Mouse (Mus musculus) lung, embryonic 16.5 days (tissue): ENCODE measurements around the gene Cd276. TPM values are rescaled to one million over a fixed set of nuclear protein-coding genes. Genes with fewer than 3 reads are reported as not detected.

Source experiments
- ATAC-seq: fragments of 200-750 bp; cut with Nextera tagmentation; 2 replicates; pipeline ENCODE4 v1.8.0; 2017; ENCODE audit warnings: low read depth, mild to moderate bottlenecking, moderate library complexity
- H3K27ac ChIP-seq: fragments of 300-500 bp; sonication (generic); 2 replicates; pipeline ENCODE4 v1.5.1; 2014; ENCODE audit warnings: mild to moderate bottlenecking, control low read depth, low read length
- H3K27me3 ChIP-seq: fragments of 300-500 bp; sonication (generic); 2 replicates; pipeline ENCODE4 v1.6.1; 2014; ENCODE audit warnings: low read depth, low read length, mixed read lengths; ENCODE audit not compliant: control insufficient read depth, insufficient read depth
- H3K36me3 ChIP-seq: fragments of 300-500 bp; sonication (generic); 2 replicates; pipeline ENCODE4 v1.6.1; 2014; ENCODE audit warnings: low read length; ENCODE audit not compliant: control insufficient read depth, insufficient read depth
- H3K4me1 ChIP-seq: fragments of 300-500 bp; sonication (generic); replicated peaks from 2 replicates; pipeline ENCODE4 v1.6.1; 2014; ENCODE audit warnings: low read length, mixed read lengths; ENCODE audit not compliant: control insufficient read depth, insufficient read depth
- H3K4me2 ChIP-seq: fragments of 300-500 bp; sonication (generic); 2 replicates; pipeline ENCODE4 v1.6.1; 2014; ENCODE audit warnings: low read depth, low read length, control low read depth
- H3K4me3 ChIP-seq: fragments of 300-500 bp; sonication (generic); 2 replicates; pipeline ENCODE4 v1.5.1; 2014; ENCODE audit warnings: mild to moderate bottlenecking, low read length, control low read depth
- H3K9ac ChIP-seq: fragments of 300-500 bp; sonication (generic); 2 replicates; pipeline ENCODE4 v1.6.1; 2014; ENCODE audit warnings: low read length, control low read depth
- H3K9me3 ChIP-seq: fragments of 300-500 bp; sonication (generic); 2 replicates; pipeline ENCODE4 v1.6.1; 2016; ENCODE audit warnings: low read length; ENCODE audit not compliant: control insufficient read depth
- WGBS: fragments of 180-500 bp; shearing (Covaris S2); extraction: QIAGEN DNeasy Blood & Tissue Kit; methylation state at CpG from one replicate; pipeline ENCODE4 v1.1.7; 2014; 5-methylcytosine and 5-hydroxymethylcytosine counted together
- polyA plus RNA-seq: library from polyadenylated mRNA; unstranded; fragments of >200 nt; fragmentation: Nextera tagmentation; extraction: Ambion mirVana; gene quantifications from 2 replicates; pipeline ENCODE4 v1.2.1, GENCODE M21; 2015

Cd276 gene
- polyA plus RNA-seq, 1 experiment from 2014 or later = 41.2 TPM

DNA sequence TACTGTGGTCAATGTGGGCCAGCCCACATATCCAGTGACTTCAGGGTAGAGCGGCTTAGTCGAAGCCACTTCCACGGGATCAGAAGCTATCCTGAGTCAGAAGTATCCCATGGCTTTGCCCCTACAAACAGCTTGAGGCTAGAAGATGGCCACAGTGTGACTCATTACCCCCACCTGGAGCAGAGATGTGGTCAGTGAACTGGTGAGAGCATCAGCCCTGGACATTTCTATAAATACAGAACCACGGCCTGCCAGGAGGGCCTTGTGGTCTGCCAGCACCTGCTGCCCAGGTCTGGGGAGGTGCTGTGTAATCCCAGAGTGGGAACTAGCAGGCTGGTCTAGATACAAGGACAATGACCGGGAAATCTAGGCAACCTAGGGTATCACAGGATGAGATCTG lies 54.3 kb downstream of the Cd276 start:
- Histone ChIP-seq H3K4me3 (no peak overlapping the region), H3K9ac (no peak overlapping the region), H3K9me3 (no peaks in the 10 kb centered on the region), H3K4me2 (no peak overlapping the region), H3K36me3 (no peaks in the 10 kb centered on the region), H3K27ac (no peak overlapping the region), H3K27me3 (no peaks in the 10 kb centered on the region), H3K4me1 (no peaks in the 10 kb centered on the region)
- no peak for ATAC-seq
- 80% methylated on average over 5 of the region's 5 CpGs for WGBS

DNA sequence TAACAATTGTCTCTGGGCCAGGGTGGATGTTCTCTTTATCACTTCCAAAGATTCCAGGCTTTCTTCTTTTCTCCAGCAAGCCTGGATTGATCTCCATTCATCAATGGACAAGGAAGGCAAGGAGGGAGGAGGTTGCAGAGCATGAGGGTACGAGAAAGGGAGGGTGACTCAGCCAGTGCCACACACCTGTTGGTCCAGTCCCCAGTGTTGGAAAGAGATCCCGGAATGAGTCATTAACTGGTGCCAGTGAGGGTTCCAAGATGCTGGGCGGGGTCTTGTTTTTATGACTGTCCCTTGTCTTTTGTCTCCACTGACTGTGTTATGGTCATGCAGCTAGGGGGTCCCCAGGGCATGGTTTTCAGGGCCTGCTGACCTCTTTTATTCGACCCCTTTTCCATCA lies 57.3 kb downstream of the Cd276 start:
- no peaks in the 10 kb centered on the region for H3K9me3 ChIP-seq
- 66% methylated on average over 4 of the region's 4 CpGs for WGBS
- no peak overlapping the region for H3K27ac ChIP-seq
- H3K4me2 ChIP-seq = no peak overlapping the region
- no peak overlapping the region for H3K9ac ChIP-seq
- H3K4me1 ChIP-seq = no peaks in the 10 kb centered on the region
- H3K36me3 ChIP-seq = no peaks in the 10 kb centered on the region
- H3K27me3 ChIP-seq = no peaks in the 10 kb centered on the region
- no peak overlapping the region for H3K4me3 ChIP-seq
- no peak for ATAC-seq

DNA sequence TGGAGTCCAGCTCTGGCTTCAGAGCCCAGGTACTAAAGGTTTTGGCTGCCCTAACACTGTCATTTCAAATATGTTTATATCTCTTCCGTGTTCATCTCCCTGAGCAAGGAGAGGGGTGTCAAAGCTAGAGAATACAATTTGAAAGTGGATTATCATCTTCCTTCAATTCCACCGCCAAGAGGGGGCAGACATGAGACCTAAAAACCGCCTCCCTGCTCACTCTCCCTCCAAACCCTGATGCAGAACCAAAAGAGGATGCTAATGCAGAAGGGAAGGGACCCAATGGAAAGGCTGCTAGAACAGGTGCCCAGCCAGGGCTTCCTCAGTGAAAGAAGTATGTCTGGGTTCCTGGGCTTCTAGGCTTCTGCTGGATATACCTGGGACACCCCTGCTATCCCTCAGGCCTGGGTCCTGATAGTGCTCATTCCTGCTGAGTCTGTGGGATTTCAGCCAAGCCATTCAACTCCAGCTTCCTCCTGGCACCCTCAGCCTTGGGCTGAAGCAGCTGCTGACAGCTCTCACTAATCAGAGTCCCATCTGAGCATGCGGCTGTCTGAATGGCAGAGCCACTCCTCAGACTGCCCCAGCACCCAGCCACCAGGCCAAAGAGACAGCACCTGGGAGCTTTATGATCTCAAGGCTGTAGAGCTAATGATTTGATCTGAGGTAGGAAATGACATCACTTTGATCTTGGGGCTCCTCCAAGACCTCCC lies 58.6 kb downstream of the Cd276 start:
- 32% methylated on average over 4 of the region's 4 CpGs for WGBS
- no peaks in the 10 kb centered on the region for H3K9me3 ChIP-seq
- H3K4me1 ChIP-seq = no peaks in the 10 kb centered on the region
- no peak overlapping the region for H3K4me2 ChIP-seq
- no peak overlapping the region for H3K4me3 ChIP-seq
- ATAC-seq = no peak
- H3K27ac ChIP-seq = no peak overlapping the region
- H3K36me3 ChIP-seq = no peaks in the 10 kb centered on the region
- no peaks in the 10 kb centered on the region for H3K27me3 ChIP-seq
- H3K9ac ChIP-seq = no peak overlapping the region

DNA sequence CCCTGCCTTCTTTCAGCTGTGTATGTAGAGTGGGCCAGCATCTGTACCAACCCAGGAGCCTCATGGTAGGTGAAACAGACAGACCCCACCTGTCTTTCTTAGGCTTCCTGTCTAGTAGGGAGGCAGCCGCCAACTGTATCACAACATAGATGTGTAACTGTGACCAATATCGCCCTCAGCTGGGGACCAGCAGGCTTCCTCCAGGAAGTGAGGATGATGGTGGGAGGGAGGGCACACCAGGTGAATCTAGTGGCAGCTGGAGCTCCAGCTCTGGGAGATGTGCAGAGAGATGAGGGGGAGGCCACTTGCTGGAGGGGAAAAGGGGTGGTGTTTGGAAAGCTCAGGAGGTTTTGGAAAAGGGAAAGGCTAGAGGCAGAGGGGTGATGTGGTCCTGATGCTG lies 60.2 kb downstream of the Cd276 start:
- Histone ChIP-seq H3K4me3 (no peak overlapping the region), H3K9me3 (no peaks in the 10 kb centered on the region), H3K4me1 (peaks cover under 1% of the 10 kb centered on the region), H3K9ac (no peak overlapping the region), H3K36me3 (no peaks in the 10 kb centered on the region), H3K4me2 (no peak overlapping the region), H3K27me3 (peaks cover 3% of the 10 kb centered on the region; the same call in 1 of the 2 replicates), H3K27ac (no peak overlapping the region)
- 56% methylated on average over 2 of the region's 2 CpGs for WGBS
- no peak for ATAC-seq

GRCm38 (mm10) chr9:58490391-58490790 lies 64.8 kb downstream of the Cd276 start:
- ATAC-seq = peak; percentile 31; the same call in 1 of the 2 replicates
- H3K9me3 ChIP-seq = no peaks in the 10 kb centered on the region
- H3K4me2 ChIP-seq = no peak overlapping the region
- 53% methylated on average over 2 of the region's 2 CpGs for WGBS
- no peak overlapping the region for H3K27ac ChIP-seq
- H3K4me3 ChIP-seq = no peak overlapping the region
- H3K4me1 ChIP-seq = peaks cover 16% of the 10 kb centered on the region
- H3K36me3 ChIP-seq = no peaks in the 10 kb centered on the region
- no peak overlapping the region for H3K9ac ChIP-seq
- peaks cover 10% of the 10 kb centered on the region for H3K27me3 ChIP-seq

DNA sequence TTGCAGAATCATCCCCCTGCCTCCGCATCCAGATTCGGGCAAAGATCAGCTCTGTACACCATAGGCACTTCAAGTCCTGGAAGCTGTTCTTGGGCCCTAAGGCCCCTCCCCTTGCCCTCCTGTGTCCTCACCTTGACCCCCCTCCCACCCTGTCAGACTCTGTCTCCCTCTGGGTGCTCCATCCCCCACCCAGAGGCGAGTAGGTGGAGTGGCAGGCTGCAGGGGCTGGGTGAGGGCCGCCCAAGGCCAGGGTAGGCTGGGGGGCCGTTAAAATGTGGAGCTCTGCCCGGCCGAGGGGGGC lies 65.4 kb downstream of the Cd276 start:
- Histone ChIP-seq H3K4me3 (no peak overlapping the region; the same call in 1 of the 2 replicates), H3K9ac (0 out of 2 replicates have a peak overlapping the region, but pooled peaks have one; percentile 9), H3K27ac (no peak overlapping the region), H3K4me1 (peaks cover 16% of the 10 kb centered on the region), H3K27me3 (peaks cover 10% of the 10 kb centered on the region), H3K9me3 (no peaks in the 10 kb centered on the region), H3K36me3 (no peaks in the 10 kb centered on the region), H3K4me2 (peak overlapping the region; percentile 93; the same call in 1 of the 2 replicates)
- no peak for ATAC-seq
- 7% methylated on average over 7 of the region's 7 CpGs for WGBS

GRCm38 (mm10) chr9:58489133-58489864 lies 65.9 kb downstream of the Cd276 start:
- peaks cover 16% of the 10 kb centered on the region for H3K4me1 ChIP-seq
- H3K4me2 ChIP-seq = peak overlapping the region; percentile 93
- H3K9me3 ChIP-seq = no peaks in the 10 kb centered on the region
- H3K27ac ChIP-seq = no peak overlapping the region
- 2% methylated on average over 13 of the region's 13 CpGs for WGBS
- H3K36me3 ChIP-seq = no peaks in the 10 kb centered on the region
- ATAC-seq = no peak; the same call in 1 of the 2 replicates
- peak overlapping the region; percentile 65 for H3K4me3 ChIP-seq
- peak overlapping the region; percentile 73 for H3K9ac ChIP-seq
- H3K27me3 ChIP-seq = peaks cover 10% of the 10 kb centered on the region

GRCm38 (mm10) chr9:58487851-58488801 lies 67.1 kb downstream of the Cd276 start, which contains the start of gene Insyn1:
Gene Insyn1, plus strand, starts transcription at chr9:58488603.
- no peaks in the 10 kb centered on the region for H3K9me3 ChIP-seq
- peak within 1 kb of the TSS; percentile 18; the same call in 1 of the 2 replicates for H3K27ac ChIP-seq
- ATAC-seq = peak; percentile 86
- H3K27me3 ChIP-seq = peaks cover 10% of the 10 kb centered on the region
- peaks cover 16% of the 10 kb centered on the region for H3K4me1 ChIP-seq
- WGBS = under 1% methylated on average over 68 of the region's 104 CpGs
- H3K36me3 ChIP-seq = no peaks in the 10 kb centered on the region
- H3K9ac ChIP-seq = peak within 1 kb of the TSS; percentile 73
- H3K4me3 ChIP-seq = peak within 1 kb of the TSS; percentile 65
- peak within 1 kb of the TSS; percentile 93 for H3K4me2 ChIP-seq

GRCm38 (mm10) chr9:58487076-58487475 lies 68.2 kb downstream of the Cd276 start:
- no peak overlapping the region for H3K4me2 ChIP-seq
- 13% methylated on average over 3 of the region's 3 CpGs for WGBS
- H3K9ac ChIP-seq = no peak overlapping the region
- no peak overlapping the region for H3K4me3 ChIP-seq
- peaks cover 16% of the 10 kb centered on the region for H3K4me1 ChIP-seq
- ATAC-seq = no peak
- no peak overlapping the region for H3K27ac ChIP-seq
- H3K36me3 ChIP-seq = no peaks in the 10 kb centered on the region
- H3K27me3 ChIP-seq = peaks cover 10% of the 10 kb centered on the region
- no peaks in the 10 kb centered on the region for H3K9me3 ChIP-seq
